Mouse (Mus musculus) midbrain, embryonic 15.5 days (tissue): ENCODE measurements around the gene Klf17. TPM values are rescaled to one million over a fixed set of nuclear protein-coding genes. Genes with fewer than 3 reads are reported as not detected.

ENCODE experiments used
- ATAC-seq: fragments of 200-750 bp; cut with Nextera tagmentation; replicated peaks from 2 replicates; pipeline ENCODE4 v1.8.0; 2017; ENCODE audit warnings: moderate TSS enrichment
- H3K27ac ChIP-seq: fragments of 300-500 bp; sonication (generic); 2 replicates; pipeline ENCODE4 v1.5.1; 2015; ENCODE audit warnings: mild to moderate bottlenecking, inconsistent platforms
- H3K27me3 ChIP-seq: fragments of 300-500 bp; sonication (generic); replicated peaks from 2 replicates; pipeline ENCODE4 v1.6.1; 2015; ENCODE audit warnings: inconsistent platforms
- H3K36me3 ChIP-seq: fragments of 300-500 bp; sonication (generic); replicated peaks from 2 replicates; pipeline ENCODE4 v1.6.1; 2015; ENCODE audit warnings: inconsistent platforms
- H3K4me1 ChIP-seq: fragments of 300-500 bp; sonication (generic); 2 replicates; pipeline ENCODE4 v1.6.1; 2015; ENCODE audit warnings: inconsistent platforms
- H3K4me2 ChIP-seq: fragments of 300-500 bp; sonication (generic); 2 replicates; pipeline ENCODE4 v1.6.1; 2015; ENCODE audit warnings: inconsistent platforms, mild to moderate bottlenecking, moderate library complexity
- H3K4me3 ChIP-seq: fragments of 300-500 bp; sonication (generic); 2 replicates; pipeline ENCODE4 v1.5.1; 2015; ENCODE audit warnings: mild to moderate bottlenecking, inconsistent platforms
- H3K9ac ChIP-seq: fragments of 300-500 bp; sonication (generic); 2 replicates; pipeline ENCODE4 v1.6.1; 2015; ENCODE audit warnings: mild to moderate bottlenecking, inconsistent platforms
- H3K9me3 ChIP-seq: fragments of 300-500 bp; sonication (generic); 2 replicates; pipeline ENCODE4 v1.6.1; 2016; ENCODE audit warnings: inconsistent platforms
- WGBS: fragments of 180-500 bp; shearing (Covaris S2); methylation state at CpG from one replicate; pipeline ENCODE4 v1.1.7; 2015; ENCODE audit warnings: mixed read lengths; 5-methylcytosine and 5-hydroxymethylcytosine counted together
- polyA plus RNA-seq: library from polyadenylated mRNA; unstranded; fragments of >200 nt; fragmentation: Nextera tagmentation; extraction: Ambion mirVana; gene quantifications from 2 replicates; pipeline ENCODE4 v1.2.1, GENCODE M21; 2015

Gene Klf17
- polyA plus RNA-seq, 1 experiment from 2014 or later = not detected

DNA sequence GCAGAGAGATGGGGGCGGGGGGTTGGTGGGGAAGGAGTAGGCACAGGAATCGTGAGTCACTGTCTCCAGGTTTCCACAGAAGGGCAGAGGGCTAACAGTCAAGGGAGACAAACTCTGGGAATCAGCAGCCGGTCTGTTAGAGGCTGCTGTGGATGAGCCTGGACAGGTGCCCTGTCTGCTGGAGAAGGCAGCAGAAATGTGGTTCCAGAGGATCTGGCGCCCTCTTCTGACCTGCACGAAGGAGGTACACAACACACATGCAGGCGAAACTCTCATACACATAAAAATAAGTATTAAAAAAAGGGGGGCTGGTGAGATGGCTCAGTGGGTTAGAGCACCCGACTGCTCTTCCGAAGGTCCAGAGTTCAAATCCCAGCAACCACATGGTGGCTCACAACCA lies 27.9 kb downstream of the Klf17 start:
- no peaks in the 10 kb centered on the region for H3K4me1 ChIP-seq
- no peak overlapping the region for H3K4me2 ChIP-seq
- no peak overlapping the region for H3K4me3 ChIP-seq
- H3K9me3 ChIP-seq = no peaks in the 10 kb centered on the region
- no peak overlapping the region for H3K27ac ChIP-seq
- H3K9ac ChIP-seq = no peak overlapping the region
- WGBS = 47% methylated on average over 8 of the region's 8 CpGs
- ATAC-seq = no peak
- H3K27me3 ChIP-seq = no peaks in the 10 kb centered on the region
- H3K36me3 ChIP-seq = no peaks in the 10 kb centered on the region

DNA sequence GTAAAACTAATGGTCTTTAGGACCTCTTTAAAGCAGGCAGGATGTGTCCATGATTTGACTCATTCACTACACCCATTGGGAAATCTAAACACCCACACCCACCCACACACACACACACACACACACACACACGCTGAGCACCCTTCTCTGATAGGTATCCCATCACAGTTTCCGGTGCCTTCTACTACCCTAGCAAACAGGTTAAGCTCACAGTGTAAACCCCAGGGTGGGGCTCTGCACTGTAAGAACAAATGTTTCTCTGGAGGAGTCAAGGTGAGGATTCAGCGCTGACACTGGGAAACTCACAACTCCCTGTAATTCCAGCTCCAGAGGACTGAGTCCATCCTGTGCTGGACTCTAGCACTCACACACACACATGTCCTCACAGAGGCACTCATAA lies 33.5 kb downstream of the Klf17 start:
- no peak overlapping the region for H3K4me3 ChIP-seq
- no peaks in the 10 kb centered on the region for H3K36me3 ChIP-seq
- H3K4me2 ChIP-seq = no peak overlapping the region
- H3K27me3 ChIP-seq = no peaks in the 10 kb centered on the region
- no peaks in the 10 kb centered on the region for H3K4me1 ChIP-seq
- ATAC-seq = no peak
- no peak overlapping the region for H3K9ac ChIP-seq
- WGBS = 84% methylated on average over 3 of the region's 3 CpGs
- H3K9me3 ChIP-seq = no peaks in the 10 kb centered on the region
- no peak overlapping the region for H3K27ac ChIP-seq

DNA sequence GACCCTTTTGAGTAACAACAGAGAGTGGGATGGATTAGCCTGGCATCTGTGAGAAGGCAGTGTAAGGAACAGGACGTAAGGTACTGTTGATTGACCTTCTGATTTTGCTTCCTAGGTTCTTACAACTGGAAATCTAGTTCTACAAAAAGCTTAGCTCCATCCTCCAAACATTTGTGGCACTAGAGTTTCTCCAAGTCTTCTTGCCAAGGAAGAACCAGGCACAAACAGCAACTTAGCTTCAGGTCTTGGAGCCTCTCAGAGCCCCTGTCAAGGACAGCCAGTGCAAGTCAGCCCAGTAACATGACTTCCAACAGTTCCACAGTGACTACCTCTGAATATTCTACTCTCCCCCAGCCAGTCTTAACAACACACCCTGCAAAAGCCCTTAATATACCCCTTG lies 41.3 kb downstream of the Klf17 start, which contains the start of gene Gm12845:
Gene Gm12845 (plus strand): TSS at position 301 of the 400 bp plus-strand sequence.
- Histone ChIP-seq H3K4me1 (no peaks in the 10 kb centered on the region), H3K4me2 (no peak within 1 kb of the TSS), H3K27ac (no peak within 1 kb of the TSS), H3K4me3 (no peak within 1 kb of the TSS), H3K36me3 (no peaks in the 10 kb centered on the region), H3K9ac (no peak within 1 kb of the TSS), H3K9me3 (no peaks in the 10 kb centered on the region), H3K27me3 (no peaks in the 10 kb centered on the region)
- 78% methylated on average over 1 of the region's 1 CpGs for WGBS
- ATAC-seq = no peak

DNA sequence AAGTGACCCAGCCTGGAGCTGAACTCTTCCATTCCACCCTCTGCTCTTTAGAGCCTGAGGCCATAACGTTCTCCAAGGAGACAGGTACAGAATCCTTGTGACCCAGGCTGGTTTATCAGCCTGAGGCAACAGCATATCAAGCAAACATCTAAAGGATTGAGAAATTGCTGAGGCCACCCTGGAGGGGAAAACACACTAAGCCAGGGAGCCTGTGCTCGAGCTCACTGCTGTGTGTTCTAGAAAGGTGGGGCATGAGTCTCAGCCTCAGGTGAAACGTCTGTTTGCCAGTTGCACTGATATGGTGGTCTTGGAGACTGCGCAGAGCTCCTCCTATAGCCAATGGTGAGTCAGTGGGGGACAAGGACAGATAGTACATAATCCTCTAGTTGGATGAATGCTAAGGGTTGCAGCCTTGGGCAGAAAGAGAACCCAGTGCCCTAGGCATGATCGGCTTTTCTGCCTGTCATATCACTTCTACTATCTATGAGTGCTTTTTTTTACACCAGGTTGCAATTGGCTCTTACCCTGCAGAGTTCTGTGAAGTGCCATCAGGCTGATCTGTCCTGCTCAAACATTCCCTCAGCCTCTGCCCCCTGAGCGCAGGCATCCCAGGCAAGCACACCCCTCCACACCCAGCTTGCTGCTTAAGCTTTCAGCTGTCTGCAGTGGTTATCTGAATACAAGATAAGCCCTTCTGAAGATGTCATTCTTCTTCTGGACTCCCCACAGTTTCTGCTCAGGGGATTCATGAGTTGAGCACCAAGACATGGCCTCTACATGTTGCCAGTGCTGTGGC lies 51.9 kb downstream of the Klf17 start:
- H3K9me3 ChIP-seq = no peaks in the 10 kb centered on the region
- H3K36me3 ChIP-seq = no peaks in the 10 kb centered on the region
- no peak overlapping the region for H3K9ac ChIP-seq
- H3K4me3 ChIP-seq = no peak overlapping the region
- WGBS = 72% methylated on average over 6 of the region's 6 CpGs
- no peak overlapping the region for H3K4me2 ChIP-seq
- no peak for ATAC-seq
- no peak overlapping the region for H3K27ac ChIP-seq
- H3K27me3 ChIP-seq = no peaks in the 10 kb centered on the region
- H3K4me1 ChIP-seq = no peaks in the 10 kb centered on the region

DNA sequence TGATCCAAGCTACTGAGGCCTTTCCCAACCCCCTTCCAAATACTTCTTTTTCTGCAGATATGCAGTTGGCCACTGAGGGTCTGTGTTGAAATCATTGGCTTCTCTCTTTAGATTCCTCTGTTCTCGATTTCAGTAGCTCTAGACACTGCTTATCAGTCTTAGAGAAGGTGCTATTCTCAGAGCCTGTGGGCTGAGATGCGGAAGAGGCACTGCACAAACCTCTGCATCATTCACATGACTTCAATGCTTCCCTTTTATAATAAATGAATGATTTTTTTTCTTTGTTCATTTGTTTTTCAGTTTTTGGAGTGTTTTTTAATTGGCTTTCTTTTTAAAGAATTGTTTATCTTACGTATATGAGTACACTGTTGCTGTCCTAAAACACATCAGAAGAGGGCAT lies 53.1 kb downstream of the Klf17 start:
- Histone ChIP-seq H3K36me3 (no peaks in the 10 kb centered on the region), H3K9ac (no peak overlapping the region), H3K4me1 (no peaks in the 10 kb centered on the region), H3K9me3 (no peaks in the 10 kb centered on the region), H3K4me2 (no peak overlapping the region), H3K27ac (no peak overlapping the region), H3K4me3 (no peak overlapping the region), H3K27me3 (no peaks in the 10 kb centered on the region)
- WGBS = 85% methylated on average over 3 of the region's 3 CpGs
- no peak for ATAC-seq

DNA sequence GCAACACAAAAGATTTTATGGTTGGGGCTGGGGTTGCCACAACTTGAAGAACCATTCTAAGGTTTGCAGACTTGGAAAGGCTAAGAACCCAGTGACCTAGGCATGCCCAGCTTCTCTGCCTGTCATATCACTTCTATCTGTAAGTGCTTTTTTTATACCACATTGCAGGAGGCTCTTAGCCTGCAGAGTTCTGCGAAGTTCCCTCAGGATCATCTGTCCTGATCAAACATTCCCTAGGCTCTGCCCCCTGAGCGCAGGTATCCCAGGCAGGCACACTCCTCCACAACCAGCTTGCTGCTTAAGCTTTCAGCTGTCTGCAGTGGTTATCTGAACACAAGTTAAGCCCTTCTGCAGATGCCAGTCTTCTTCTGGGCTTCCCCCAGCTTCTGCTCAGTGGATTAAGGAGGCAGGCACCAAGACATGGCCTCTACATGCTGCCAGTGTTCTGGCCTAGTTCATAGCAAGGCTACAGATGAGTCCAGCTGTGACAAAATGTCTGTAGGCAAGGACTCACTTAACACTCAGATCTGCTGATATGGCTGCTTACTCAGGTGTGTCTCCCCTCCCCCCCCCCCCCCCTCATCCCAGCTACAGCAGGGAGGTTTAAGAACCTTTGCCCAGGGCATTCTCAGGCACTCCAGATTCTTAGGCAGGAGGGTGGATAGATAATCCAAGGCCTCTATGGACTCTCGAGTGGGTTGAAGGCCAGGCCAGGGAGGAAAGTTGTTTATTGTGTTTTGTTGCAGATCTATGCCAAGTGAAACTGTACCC lies 56.5 kb downstream of the Klf17 start:
- no peaks in the 10 kb centered on the region for H3K36me3 ChIP-seq
- H3K9ac ChIP-seq = no peak overlapping the region
- no peak overlapping the region for H3K4me3 ChIP-seq
- H3K4me1 ChIP-seq = no peaks in the 10 kb centered on the region
- WGBS = 72% methylated on average over 3 of the region's 3 CpGs
- ATAC-seq = no peak
- no peaks in the 10 kb centered on the region for H3K9me3 ChIP-seq
- no peaks in the 10 kb centered on the region for H3K27me3 ChIP-seq
- H3K4me2 ChIP-seq = no peak overlapping the region
- no peak overlapping the region for H3K27ac ChIP-seq

Other genes starting within 250 kb of the Klf17 start
- 279 and 283 TPM in 2 replicates for gene Eri3, start 215.3 kb downstream of the Klf17 start, polyA plus RNA-seq
- gene Dmap1, start 83.4 kb downstream of the Klf17 start, polyA plus RNA-seq = 82.5 and 84.8 TPM in 2 replicates
- not detected in 2 replicates for gene Gm12845, start 41.2 kb downstream of the Klf17 start, polyA plus RNA-seq
- 32.3 and 33.0 TPM in 2 replicates for gene Slc6a9, start 68.9 kb upstream of the Klf17 start, polyA plus RNA-seq
- gene Ccdc24, start 106.9 kb upstream of the Klf17 start, polyA plus RNA-seq = 2.7 and 3.2 TPM in 2 replicates
- gene B4galt2, start 117.8 kb upstream of the Klf17 start, polyA plus RNA-seq = 65.4 and 67.7 TPM in 2 replicates
- 617 and 618 TPM in 2 replicates for gene Atp6v0b, start 121.7 kb upstream of the Klf17 start, polyA plus RNA-seq
- gene Dph2, start 126.4 kb upstream of the Klf17 start, polyA plus RNA-seq = 24.0 and 25.5 TPM in 2 replicates
- gene Ipo13, start 149.4 kb upstream of the Klf17 start, polyA plus RNA-seq = 76.5 and 77.1 TPM in 2 replicates
- 0.45 and 0.96 TPM in 2 replicates for gene Artn, start 164.1 kb upstream of the Klf17 start, polyA plus RNA-seq